Mouse (Mus musculus): ENCODE data around the gene Trnp1.
"Not testable (repeated sequence)": the region's sequence is repeated elsewhere in the genome, so short reads cannot be mapped to it uniquely, and the experiment has no call there.

The Trnp1 gene

GRCm38 (mm10) chr4:133498160-133498724 lies at the start of gene Trnp1:
Gene Trnp1 (minus strand): TSS chr4:133498550.
- DNase-seq (ENCODE audit: low read depth) = peak; percentile 87

GRCm38 (mm10) chr4:133545272-133546231 lies 47.2 kb upstream of the Trnp1 start, which contains the start of gene Nudc:
Gene Nudc (minus strand): TSS chr4:133545996.
- DNase-seq (ENCODE audit: low read depth) = peak; percentile 97

DNA sequence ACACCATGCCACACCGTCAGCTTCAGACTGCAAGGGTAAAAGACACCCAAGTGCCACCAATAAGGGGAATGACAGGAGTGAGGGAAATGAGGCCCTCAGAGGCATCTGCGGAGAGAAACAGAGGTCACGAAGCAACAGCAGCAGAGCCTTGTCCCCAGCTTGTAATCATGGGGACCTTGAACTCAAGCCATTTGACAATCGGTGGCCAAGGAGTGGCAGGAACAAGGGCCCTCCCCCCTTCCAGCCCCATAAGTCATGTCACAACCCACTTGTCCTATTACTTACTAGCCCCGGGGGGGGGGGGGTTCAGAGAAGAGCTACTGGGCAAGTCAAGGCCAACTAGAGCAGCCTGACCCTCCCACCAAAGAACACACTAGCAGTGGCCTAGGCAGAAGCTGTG lies 38.3 kb upstream of the Trnp1 start:
- no peak for DNase-seq (ENCODE audit: low read depth)

DNA sequence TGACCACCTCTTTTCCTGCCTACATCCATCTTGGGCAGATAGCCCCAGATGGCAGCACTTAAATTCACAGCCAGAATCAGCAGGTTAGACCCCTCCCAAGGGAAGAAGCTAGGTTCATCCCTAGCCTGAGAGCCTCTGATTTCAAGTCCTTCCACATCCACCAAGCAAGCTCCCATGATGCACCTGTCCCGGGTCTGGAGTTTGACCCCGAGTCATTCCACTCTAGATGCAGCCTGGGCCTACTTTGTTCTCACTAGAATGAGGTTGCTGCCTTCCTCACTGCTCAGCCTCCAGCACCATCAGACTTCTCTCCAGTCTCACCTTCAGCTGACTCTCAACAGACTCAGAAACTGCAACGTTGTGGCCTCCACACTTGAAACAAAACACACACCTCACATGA lies 37.7 kb upstream of the Trnp1 start:
- no peak for DNase-seq (ENCODE audit: low read depth)

GRCm38 (mm10) chr4:133532777-133533176 lies 34.4 kb upstream of the Trnp1 start:
- DNase-seq (ENCODE audit: low read depth) = no peak

- DNase-seq (ENCODE audit: low read depth) = no peak
These were observed 29.4 kb upstream of the Trnp1 start for GRCm38 (mm10) chr4:133527788-133528187.

DNA sequence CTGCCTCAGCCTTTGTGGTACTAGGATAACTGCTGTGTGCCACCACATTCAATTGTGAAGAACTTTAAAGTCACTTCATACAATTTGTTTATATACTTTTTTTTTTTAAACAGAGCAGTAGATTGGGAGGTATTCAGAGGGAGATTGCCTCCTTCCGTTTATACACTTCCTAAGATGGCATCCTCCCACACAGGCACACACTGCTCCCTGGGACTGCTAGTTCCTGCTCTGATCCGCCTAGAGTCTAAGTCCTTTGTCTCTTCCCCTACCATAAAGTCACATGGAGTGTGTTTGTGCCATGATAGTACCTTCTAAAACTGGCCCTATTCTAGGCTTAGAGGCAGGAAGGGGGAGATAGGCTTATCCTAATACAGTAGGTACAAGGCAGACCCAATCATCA lies 23.2 kb upstream of the Trnp1 start:
- no peak for DNase-seq (ENCODE audit: low read depth)

DNA sequence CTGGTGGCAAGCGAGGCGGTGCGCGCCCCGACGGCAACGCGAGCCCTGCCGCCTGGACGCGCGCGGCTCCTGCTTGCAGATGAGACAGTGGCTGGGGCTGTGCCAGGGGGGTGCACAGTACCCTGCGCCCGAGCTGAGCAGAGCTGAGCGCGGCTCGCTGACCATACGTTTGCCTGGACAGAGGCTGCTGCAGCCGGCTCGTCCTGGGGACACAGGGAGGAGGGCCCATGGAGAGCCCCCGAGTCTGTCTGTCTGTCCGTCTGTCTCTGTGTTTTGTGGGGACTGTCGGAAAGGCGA lies 21.0 kb upstream of the Trnp1 start:
- no peak for DNase-seq (ENCODE audit: low read depth)

- DNase-seq (ENCODE audit: low read depth) = peak; percentile 26
These were observed 20.4 kb upstream of the Trnp1 start, which contains the start of gene Kdf1 for GRCm38 (mm10) chr4:133518601-133519368. Gene Kdf1 (plus strand): TSS chr4:133518963.

DNA sequence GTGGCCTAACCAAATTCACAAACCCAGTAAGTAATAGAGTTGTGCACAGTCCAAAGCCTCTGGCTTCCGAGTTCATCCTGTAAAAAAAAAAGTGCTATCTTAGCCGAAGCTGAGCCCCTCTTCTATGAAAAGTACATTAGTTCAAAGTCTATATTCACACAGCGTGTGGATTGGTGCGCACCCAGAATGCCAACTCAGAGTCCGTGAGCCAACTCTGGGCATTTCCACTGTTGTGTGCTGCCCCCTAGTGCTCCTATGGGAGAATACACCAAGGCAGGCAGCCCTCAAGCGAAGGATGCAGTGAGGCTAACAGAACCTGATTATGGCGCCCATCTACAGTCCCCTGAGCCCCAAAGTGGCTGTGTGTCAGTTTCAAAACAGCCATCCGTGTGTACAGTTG lies 14.6 kb upstream of the Trnp1 start:
- DNase-seq (ENCODE audit: low read depth) = peak; percentile 84

DNA sequence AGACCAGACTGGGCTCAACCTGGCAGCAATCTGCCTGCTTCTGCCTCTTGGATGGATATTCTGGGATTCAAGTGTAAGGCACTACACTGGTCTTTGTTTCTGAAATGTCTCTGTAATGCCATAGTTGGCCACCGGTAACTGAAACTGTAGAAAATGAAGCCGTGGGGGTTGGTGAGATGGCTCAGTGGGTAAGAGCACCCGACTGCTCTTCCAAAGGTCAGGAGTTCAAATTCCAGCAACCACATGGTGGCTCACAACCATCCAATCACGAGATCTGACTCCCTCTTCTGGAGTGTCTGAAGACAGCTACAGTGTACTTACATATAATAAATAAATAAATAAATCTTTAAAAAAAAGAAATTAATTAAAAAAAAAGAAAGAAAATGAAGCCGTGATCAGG lies 14.2 kb upstream of the Trnp1 start:
- not testable (repeated sequence) for DNase-seq (ENCODE audit: low read depth)

- no peak for DNase-seq (ENCODE audit: low read depth)
These were observed 12.7 kb upstream of the Trnp1 start for GRCm38 (mm10) chr4:133511050-133511449.

GRCm38 (mm10) chr4:133508990-133509389 lies 10.6 kb upstream of the Trnp1 start:
- no peak for DNase-seq (ENCODE audit: low read depth)

DNA sequence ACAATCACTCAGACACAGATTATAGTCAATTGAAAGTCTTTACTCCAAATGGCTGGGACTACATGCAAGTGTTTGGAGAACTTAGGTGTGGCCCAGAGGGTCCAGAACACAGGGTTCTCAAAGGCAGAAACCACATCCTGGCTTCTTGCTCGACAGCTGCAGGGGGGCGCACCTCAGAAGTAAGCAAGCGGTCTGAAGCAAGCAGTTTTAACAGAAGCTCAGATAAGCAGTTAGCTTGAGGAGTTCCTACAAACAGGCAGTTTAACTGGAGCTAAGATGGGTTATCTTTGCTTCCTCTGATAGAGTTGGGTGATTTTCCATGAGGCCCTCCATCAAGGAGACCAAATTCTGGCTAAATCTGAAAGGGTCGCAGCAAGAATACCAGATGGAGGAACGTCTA lies 8.2 kb upstream of the Trnp1 start:
- DNase-seq (ENCODE audit: low read depth) = no peak

DNA sequence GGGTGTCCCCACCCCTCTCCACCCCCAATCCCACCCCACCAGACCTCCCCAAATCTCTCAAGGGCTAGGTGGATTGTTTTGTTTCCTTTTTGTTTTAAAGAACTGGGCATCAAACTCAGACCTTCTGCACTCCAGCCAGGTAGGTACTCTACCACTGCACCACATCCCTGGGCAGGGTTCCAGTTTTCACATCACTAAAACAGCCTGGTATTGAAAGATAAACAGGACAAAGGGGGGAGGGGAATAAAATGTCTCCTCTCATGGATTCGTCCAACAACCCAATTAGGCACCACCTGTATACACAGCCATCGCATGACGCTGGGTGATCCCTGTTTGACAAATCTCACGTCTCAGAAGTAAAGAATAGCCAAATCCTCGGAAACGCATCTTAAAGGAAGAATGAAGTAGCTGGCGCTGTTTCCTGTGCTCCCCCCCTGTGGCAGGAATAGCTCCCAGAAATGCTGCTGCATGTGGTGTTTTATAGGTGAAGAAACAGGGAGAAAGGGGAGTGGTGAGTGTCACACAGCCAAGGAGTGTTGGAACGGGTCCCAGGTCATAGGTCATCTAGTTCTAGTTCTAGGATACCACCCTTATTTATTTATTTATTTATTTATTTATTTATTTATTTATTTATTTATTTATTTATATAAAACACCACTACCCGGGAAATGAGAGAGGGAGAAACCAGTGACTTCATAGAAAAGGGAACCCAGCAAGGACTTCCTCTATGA lies 6.6 kb upstream of the Trnp1 start:
- DNase-seq (ENCODE audit: low read depth) = no peak

- no peak for DNase-seq (ENCODE audit: low read depth)
These were observed 6.0 kb upstream of the Trnp1 start for GRCm38 (mm10) chr4:133504300-133504699.

- DNase-seq (ENCODE audit: low read depth) = no peak
These were observed 3.2 kb upstream of the Trnp1 start for GRCm38 (mm10) chr4:133501514-133501913.

- DNase-seq (ENCODE audit: low read depth) = no peak
These were observed 740 bp downstream of the Trnp1 start for GRCm38 (mm10) chr4:133497461-133498159.

- DNase-seq (ENCODE audit: low read depth) = no peak
These were observed 1.5 kb downstream of the Trnp1 start for GRCm38 (mm10) chr4:133496738-133497445.

- peak; percentile 47 for DNase-seq (ENCODE audit: low read depth)
These were observed 2.6 kb downstream of the Trnp1 start for GRCm38 (mm10) chr4:133495711-133496110.

DNA sequence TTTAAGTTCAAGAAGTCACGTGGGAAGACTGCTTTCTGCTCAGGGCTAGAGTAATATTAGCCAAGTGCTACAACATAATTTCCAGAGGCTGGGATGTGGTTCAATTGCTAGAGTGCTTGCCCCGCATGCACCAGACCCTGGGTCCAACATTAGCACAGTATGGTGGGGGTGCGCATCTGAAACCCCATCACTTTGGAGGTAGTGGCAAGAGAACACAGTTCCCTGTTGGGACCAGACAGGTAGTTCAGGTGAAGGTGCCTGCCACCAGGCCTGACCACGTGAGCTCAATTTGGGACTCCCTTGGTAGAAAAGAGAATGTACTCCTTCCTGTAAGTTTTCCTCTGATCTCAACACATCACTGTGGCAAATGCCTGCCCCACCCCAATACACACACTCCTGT lies 3.5 kb downstream of the Trnp1 start:
- DNase-seq (ENCODE audit: low read depth) = no peak

Data from induced T-regulatory cell, adult 2 months (primary cell).